Mouse (Mus musculus) kidney, embryonic 16.5 days (tissue): Measurements from ENCODE around the gene Ntm. TPM values are rescaled to one million over a fixed set of nuclear protein-coding genes. Genes with fewer than 3 reads are reported as not detected.

ENCODE experiments used
- ATAC-seq: fragments of 200-750 bp; cut with Nextera tagmentation; 2 replicates; pipeline ENCODE4 v1.8.0; 2017; ENCODE audit warnings: moderate TSS enrichment; ENCODE audit not compliant: low FRiP score, low TSS enrichment
- H3K27ac ChIP-seq: fragments of 300-500 bp; sonication (generic); 2 replicates; pipeline ENCODE4 v1.5.1; 2014; ENCODE audit warnings: low read length
- H3K27me3 ChIP-seq: fragments of 300-500 bp; sonication (generic); 2 replicates; pipeline ENCODE4 v1.6.1; 2014; ENCODE audit warnings: low read length, control low read depth, mixed read lengths; ENCODE audit not compliant: insufficient read depth
- H3K36me3 ChIP-seq: fragments of 300-500 bp; sonication (generic); 2 replicates; pipeline ENCODE4 v1.6.1; 2014; ENCODE audit warnings: low read length, control low read depth, mixed read lengths; ENCODE audit not compliant: insufficient read depth
- H3K4me1 ChIP-seq: fragments of 300-500 bp; sonication (generic); 2 replicates; pipeline ENCODE4 v1.6.1; 2014; ENCODE audit warnings: low read length, control low read depth, mixed read lengths; ENCODE audit not compliant: insufficient read depth
- H3K4me2 ChIP-seq: fragments of 300-500 bp; sonication (generic); replicated peaks from 2 replicates; pipeline ENCODE4 v1.6.1; 2014; ENCODE audit warnings: low read depth, low read length
- H3K4me3 ChIP-seq: fragments of 300-500 bp; sonication (generic); 2 replicates; pipeline ENCODE4 v1.5.1; 2014; ENCODE audit warnings: mild to moderate bottlenecking, low read length
- H3K9ac ChIP-seq: fragments of 300-500 bp; sonication (generic); replicated peaks from 2 replicates; pipeline ENCODE4 v1.6.1; 2014; ENCODE audit warnings: low read length
- H3K9me3 ChIP-seq: fragments of 300-500 bp; sonication (generic); 2 replicates; pipeline ENCODE4 v1.6.1; 2016; ENCODE audit warnings: low read length, control low read depth
- WGBS: fragments of 180-500 bp; shearing (Covaris S2); extraction: QIAGEN DNeasy Blood & Tissue Kit; methylation state at CpG from one replicate; pipeline ENCODE4 v1.1.7; 2014; 5-methylcytosine and 5-hydroxymethylcytosine counted together
- polyA plus RNA-seq: library from polyadenylated mRNA; unstranded; fragments of >200 nt; fragmentation: Nextera tagmentation; extraction: Ambion mirVana; gene quantifications from 2 replicates; pipeline ENCODE4 v1.2.1, GENCODE M21; 2015

Ntm gene
- polyA plus RNA-seq, 1 experiment from 2014 or later = 42.1 TPM

GRCm38 (mm10) chr9:29514588-29515356 lies 448.2 kb downstream of the Ntm start:
- Histone ChIP-seq H3K4me1 (no peaks in the 10 kb centered on the region), H3K9ac (no peak overlapping the region), H3K27me3 (no peaks in the 10 kb centered on the region), H3K4me3 (no peak overlapping the region), H3K9me3 (no peaks in the 10 kb centered on the region; the same call in 1 of the 2 replicates), H3K4me2 (no peak overlapping the region), H3K27ac (no peak overlapping the region), H3K36me3 (no peaks in the 10 kb centered on the region)
- WGBS = 78% methylated on average over 17 of the region's 17 CpGs
- no peak for ATAC-seq

- Histone ChIP-seq H3K36me3 (no peaks in the 10 kb centered on the region), H3K4me3 (no peak overlapping the region), H3K27me3 (no peaks in the 10 kb centered on the region), H3K9ac (no peak overlapping the region), H3K9me3 (no peaks in the 10 kb centered on the region), H3K4me1 (0 out of 2 replicates have a peak, but pooled peaks cover 2% of the 10 kb centered on the region), H3K27ac (no peak overlapping the region), H3K4me2 (no peak overlapping the region)
- WGBS = 40% methylated on average over 2 of the region's 2 CpGs
- no peak for ATAC-seq
Observed at GRCm38 (mm10) chr9:29496002-29496401, 466.9 kb downstream of the Ntm start.

- H3K4me3 ChIP-seq = no peak overlapping the region
- no peaks in the 10 kb centered on the region for H3K36me3 ChIP-seq
- WGBS = 95% methylated on average over 2 of the region's 2 CpGs
- H3K4me2 ChIP-seq = no peak overlapping the region
- H3K4me1 ChIP-seq = no peaks in the 10 kb centered on the region
- H3K9me3 ChIP-seq = no peaks in the 10 kb centered on the region
- no peak overlapping the region for H3K9ac ChIP-seq
- H3K27me3 ChIP-seq = no peaks in the 10 kb centered on the region
- no peak overlapping the region for H3K27ac ChIP-seq
- ATAC-seq = no peak
Observed at GRCm38 (mm10) chr9:29482272-29482671, 480.7 kb downstream of the Ntm start.

- ATAC-seq = no peak
- Histone ChIP-seq H3K27ac (no peak overlapping the region), H3K9me3 (no peaks in the 10 kb centered on the region), H3K4me2 (no peak overlapping the region), H3K4me1 (no peaks in the 10 kb centered on the region), H3K4me3 (no peak overlapping the region), H3K27me3 (no peaks in the 10 kb centered on the region), H3K36me3 (no peaks in the 10 kb centered on the region), H3K9ac (no peak overlapping the region)
- 73% methylated on average over 10 of the region's 10 CpGs for WGBS
Observed at GRCm38 (mm10) chr9:29479051-29479450, 483.9 kb downstream of the Ntm start.

GRCm38 (mm10) chr9:29477219-29477618 lies 485.7 kb downstream of the Ntm start:
- Histone ChIP-seq H3K9me3 (no peaks in the 10 kb centered on the region), H3K4me3 (no peak overlapping the region), H3K4me1 (no peaks in the 10 kb centered on the region), H3K36me3 (no peaks in the 10 kb centered on the region), H3K9ac (no peak overlapping the region), H3K4me2 (no peak overlapping the region), H3K27ac (no peak overlapping the region), H3K27me3 (no peaks in the 10 kb centered on the region)
- WGBS = 29% methylated on average over 6 of the region's 6 CpGs
- no peak for ATAC-seq

- Histone ChIP-seq H3K4me3 (no peak overlapping the region), H3K4me1 (no peaks in the 10 kb centered on the region), H3K36me3 (no peaks in the 10 kb centered on the region), H3K27me3 (no peaks in the 10 kb centered on the region), H3K9ac (no peak overlapping the region), H3K27ac (no peak overlapping the region), H3K9me3 (no peaks in the 10 kb centered on the region), H3K4me2 (no peak overlapping the region)
- no peak for ATAC-seq
Observed at GRCm38 (mm10) chr9:29473418-29473817, 489.5 kb downstream of the Ntm start.

GRCm38 (mm10) chr9:29472226-29472625 lies 490.7 kb downstream of the Ntm start:
- H3K4me1 ChIP-seq = no peaks in the 10 kb centered on the region
- no peak for ATAC-seq
- H3K9ac ChIP-seq = no peak overlapping the region
- no peaks in the 10 kb centered on the region for H3K36me3 ChIP-seq
- H3K4me3 ChIP-seq = no peak overlapping the region
- no peak overlapping the region for H3K4me2 ChIP-seq
- WGBS = 57% methylated on average over 4 of the region's 4 CpGs
- H3K27ac ChIP-seq = no peak overlapping the region
- no peaks in the 10 kb centered on the region for H3K9me3 ChIP-seq
- H3K27me3 ChIP-seq = no peaks in the 10 kb centered on the region

- WGBS = 83% methylated on average over 4 of the region's 4 CpGs
- H3K9ac ChIP-seq = no peak overlapping the region
- no peak overlapping the region for H3K4me3 ChIP-seq
- no peaks in the 10 kb centered on the region for H3K36me3 ChIP-seq
- no peak overlapping the region for H3K27ac ChIP-seq
- H3K4me2 ChIP-seq = no peak overlapping the region
- no peaks in the 10 kb centered on the region for H3K4me1 ChIP-seq
- ATAC-seq = no peak
- H3K27me3 ChIP-seq = no peaks in the 10 kb centered on the region
- H3K9me3 ChIP-seq = no peaks in the 10 kb centered on the region
Observed at GRCm38 (mm10) chr9:29464756-29465155, 498.2 kb downstream of the Ntm start.

GRCm38 (mm10) chr9:29462970-29463593 lies 499.9 kb downstream of the Ntm start:
- 83% methylated on average over 10 of the region's 10 CpGs for WGBS
- H3K27me3 ChIP-seq = no peaks in the 10 kb centered on the region
- H3K4me1 ChIP-seq = no peaks in the 10 kb centered on the region
- H3K9ac ChIP-seq = no peak overlapping the region
- H3K9me3 ChIP-seq = no peaks in the 10 kb centered on the region
- no peak overlapping the region for H3K4me3 ChIP-seq
- H3K27ac ChIP-seq = no peak overlapping the region
- no peak overlapping the region for H3K4me2 ChIP-seq
- H3K36me3 ChIP-seq = no peaks in the 10 kb centered on the region
- no peak for ATAC-seq

GRCm38 (mm10) chr9:29457976-29458572 lies 504.9 kb downstream of the Ntm start:
- H3K27me3 ChIP-seq = no peaks in the 10 kb centered on the region
- WGBS = 13% methylated on average over 5 of the region's 5 CpGs
- no peak overlapping the region for H3K27ac ChIP-seq
- ATAC-seq = peak; percentile 87; the same call in 1 of the 2 replicates
- no peak overlapping the region for H3K4me2 ChIP-seq
- no peaks in the 10 kb centered on the region for H3K9me3 ChIP-seq
- H3K4me3 ChIP-seq = no peak overlapping the region
- H3K9ac ChIP-seq = no peak overlapping the region
- no peaks in the 10 kb centered on the region for H3K4me1 ChIP-seq
- no peaks in the 10 kb centered on the region for H3K36me3 ChIP-seq
